Mouse (Mus musculus): Measurements from ENCODE around the gene Gm4869. TPM values are rescaled to one million over a fixed set of nuclear protein-coding genes. Genes with fewer than 3 reads are reported as not detected.
"Not testable (repeated sequence)": the region's sequence is repeated elsewhere in the genome, so short reads cannot be mapped to it uniquely, and the experiment has no call there.

The Gm4869 gene
- polyA plus RNA-seq, 1 experiment from 2014 or later: not detected

DNA sequence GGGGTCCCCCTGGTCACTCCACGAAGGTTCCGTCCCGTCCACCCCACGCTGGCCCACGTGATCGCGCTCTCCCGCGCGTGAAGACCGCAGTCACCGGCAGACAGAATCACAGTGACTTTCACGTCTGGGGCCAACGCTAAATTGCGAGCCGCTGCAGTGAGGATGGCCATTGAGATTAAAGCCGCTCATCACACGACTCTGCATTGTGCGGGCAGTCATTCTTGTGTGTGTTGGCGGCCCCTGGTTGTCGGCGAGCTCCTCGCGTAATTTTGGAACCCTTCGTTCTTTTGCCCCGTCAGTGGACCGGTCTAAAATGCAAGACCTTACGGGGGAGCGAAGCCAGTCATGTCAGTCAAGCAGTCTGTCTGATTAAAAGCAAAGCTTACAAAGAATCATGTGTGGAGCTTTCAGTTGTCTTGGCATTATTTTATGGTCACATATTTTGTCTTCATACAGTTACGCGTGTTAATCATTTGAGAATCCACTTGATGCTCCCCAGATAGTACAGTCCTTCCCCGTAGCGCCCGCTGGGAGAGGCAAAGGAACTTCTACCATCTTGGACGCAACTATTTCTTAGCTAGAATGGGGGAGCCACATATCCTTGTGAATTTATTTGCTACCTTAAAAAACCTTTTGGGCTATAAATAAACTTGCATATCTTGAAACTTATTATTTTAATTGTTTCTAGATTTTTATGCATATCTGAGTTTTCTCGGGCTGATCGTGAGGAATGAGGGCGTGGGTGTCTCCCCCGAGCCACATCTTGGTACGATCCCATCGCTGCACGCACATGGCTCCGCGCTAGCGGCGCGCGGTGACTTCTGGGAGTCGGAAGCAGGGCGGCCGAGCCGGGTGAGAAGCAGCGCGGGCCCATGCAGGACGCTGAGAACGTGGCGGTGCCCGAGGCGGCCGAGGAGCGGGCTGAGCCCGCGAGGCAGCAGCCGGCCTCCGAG, 26.7 kb upstream of the Gm4869 start, which contains the start of gene Eif3b:
TSS of gene Eif3b (plus strand) at position 840 of the 953 bp plus-strand sequence.
- Histone ChIP-seq H3K4me1 (ENCODE audit: control insufficient read depth, insufficient read depth, low read length) (peaks cover 19% of the 10 kb centered on the region), H3K4me2 (peak within 1 kb of the TSS; percentile 76), H3K9ac (ENCODE audit: low read length) (peak within 1 kb of the TSS; percentile 97), H3K36me3 (ENCODE audit: control insufficient read depth, insufficient read depth, low read length) (no peaks in the 10 kb centered on the region), H3K4me3 (ENCODE audit: low read depth, low read length) (peak within 1 kb of the TSS; percentile 99), H3K27ac (ENCODE audit: low read depth, low read length) (peak within 1 kb of the TSS; percentile 82), H3K9me3 (ENCODE audit: control insufficient read depth, low read length) (no peaks in the 10 kb centered on the region), H3K27me3 (ENCODE audit: control insufficient read depth, insufficient read depth, low read length) (no peaks in the 10 kb centered on the region)
- ATAC-seq (ENCODE audit: low FRiP score) (peak; percentile 92), DNase-seq (ENCODE audit: low spot score, missing footprints) (peak; percentile 98)
- WGBS: under 1% methylated on average over 65 of the region's 65 CpGs

GRCm38 (mm10) chr5:140419442-140420080, 25.9 kb upstream of the Gm4869 start:
- Histone ChIP-seq H3K9me3 (ENCODE audit: control insufficient read depth, low read length) (no peaks in the 10 kb centered on the region), H3K27ac (ENCODE audit: low read depth, low read length) (no peak overlapping the region; the same call in 1 of the 2 replicates), H3K27me3 (ENCODE audit: control insufficient read depth, insufficient read depth, low read length) (no peaks in the 10 kb centered on the region), H3K4me2 (peak overlapping the region; percentile 76), H3K4me3 (ENCODE audit: low read depth, low read length) (peak overlapping the region; percentile 99), H3K36me3 (ENCODE audit: control insufficient read depth, insufficient read depth, low read length) (no peaks in the 10 kb centered on the region), H3K9ac (ENCODE audit: low read length) (peak overlapping the region; percentile 97), H3K4me1 (ENCODE audit: control insufficient read depth, insufficient read depth, low read length) (peaks cover 19% of the 10 kb centered on the region)
- peak; percentile 94 for DNase-seq (ENCODE audit: low spot score, missing footprints)
- under 1% methylated on average over 57 of the region's 62 CpGs for WGBS
- peak; percentile 56 for ATAC-seq (ENCODE audit: low FRiP score)

GRCm38 (mm10) chr5:140420616-140421015, 24.8 kb upstream of the Gm4869 start:
- peak overlapping the region; percentile 99 for H3K4me3 ChIP-seq (ENCODE audit: low read depth, low read length)
- peak overlapping the region; percentile 76 for H3K4me2 ChIP-seq
- 79% methylated on average over 4 of the region's 4 CpGs for WGBS
- H3K27me3 ChIP-seq (ENCODE audit: control insufficient read depth, insufficient read depth, low read length): no peaks in the 10 kb centered on the region
- peak overlapping the region; percentile 31; the same call in 1 of the 2 replicates for H3K9ac ChIP-seq (ENCODE audit: low read length)
- no peak for DNase-seq (ENCODE audit: low spot score, missing footprints)
- H3K4me1 ChIP-seq (ENCODE audit: control insufficient read depth, insufficient read depth, low read length): peaks cover 19% of the 10 kb centered on the region
- no peak for ATAC-seq (ENCODE audit: low FRiP score)
- no peaks in the 10 kb centered on the region for H3K9me3 ChIP-seq (ENCODE audit: control insufficient read depth, low read length)
- H3K27ac ChIP-seq (ENCODE audit: low read depth, low read length): no peak overlapping the region
- peaks cover 3% of the 10 kb centered on the region; the same call in 1 of the 2 replicates for H3K36me3 ChIP-seq (ENCODE audit: control insufficient read depth, insufficient read depth, low read length)

DNA sequence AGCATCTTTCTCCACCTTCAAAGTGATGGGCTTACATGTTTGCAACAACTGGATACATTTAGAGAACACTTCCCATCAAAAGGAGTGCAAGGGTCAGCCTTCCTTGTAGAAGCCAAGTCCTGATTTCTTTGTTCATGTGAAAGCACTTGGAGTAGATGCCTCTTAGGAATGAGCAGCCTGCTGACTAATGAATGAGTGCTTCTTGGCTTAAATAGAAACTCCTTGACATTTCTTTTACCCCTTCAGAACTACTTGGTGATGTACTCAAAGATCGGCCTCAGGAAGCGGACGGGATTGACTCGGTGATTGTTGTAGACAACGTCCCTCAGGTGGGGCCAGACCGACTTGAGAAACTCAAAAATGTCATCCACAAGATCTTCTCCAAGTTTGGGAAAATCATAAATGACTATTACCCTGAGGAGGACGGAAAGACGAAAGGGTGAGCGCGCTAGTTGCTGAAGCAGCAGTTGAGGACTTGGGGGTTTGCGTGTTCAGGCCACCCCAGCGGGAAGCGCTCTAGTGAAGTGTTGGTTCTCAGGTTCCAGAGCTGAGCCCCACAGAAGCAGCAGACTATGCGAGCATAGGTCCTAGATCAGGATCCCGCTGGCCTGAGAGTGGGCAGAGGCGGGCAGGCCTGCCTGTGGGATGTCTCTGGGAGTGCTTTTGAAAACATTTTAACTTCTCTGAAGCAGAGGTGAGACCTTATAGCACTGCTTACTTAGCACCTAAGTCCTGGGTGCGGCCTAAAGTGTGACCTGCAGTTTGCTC, 20.2 kb upstream of the Gm4869 start:
- no peak overlapping the region for H3K9ac ChIP-seq (ENCODE audit: low read length)
- peaks cover 25% of the 10 kb centered on the region for H3K36me3 ChIP-seq (ENCODE audit: control insufficient read depth, insufficient read depth, low read length)
- H3K27me3 ChIP-seq (ENCODE audit: control insufficient read depth, insufficient read depth, low read length): no peaks in the 10 kb centered on the region
- DNase-seq (ENCODE audit: low spot score, missing footprints) (no peak), ATAC-seq (ENCODE audit: low FRiP score) (no peak)
- no peak overlapping the region for H3K4me3 ChIP-seq (ENCODE audit: low read depth, low read length)
- peaks cover 12% of the 10 kb centered on the region for H3K4me1 ChIP-seq (ENCODE audit: control insufficient read depth, insufficient read depth, low read length)
- no peaks in the 10 kb centered on the region for H3K9me3 ChIP-seq (ENCODE audit: control insufficient read depth, low read length)
- 97% methylated on average over 17 of the region's 17 CpGs for WGBS
- no peak overlapping the region for H3K4me2 ChIP-seq
- no peak overlapping the region for H3K27ac ChIP-seq (ENCODE audit: low read depth, low read length)

- WGBS: no CpG with 5 or more reads among the region's 6 CpGs
- H3K4me1 ChIP-seq (ENCODE audit: control insufficient read depth, insufficient read depth, low read length); H3K4me3 ChIP-seq (ENCODE audit: low read depth, low read length); H3K9ac ChIP-seq (ENCODE audit: low read length); H3K27me3 ChIP-seq (ENCODE audit: control insufficient read depth, insufficient read depth, low read length); ATAC-seq (ENCODE audit: low FRiP score); H3K4me2 ChIP-seq; H3K9me3 ChIP-seq (ENCODE audit: control insufficient read depth, low read length); H3K27ac ChIP-seq (ENCODE audit: low read depth, low read length); DNase-seq (ENCODE audit: low spot score, missing footprints): not testable (repeated sequence)
- H3K36me3 ChIP-seq (ENCODE audit: control insufficient read depth, insufficient read depth, low read length): peaks cover 64% of the 10 kb centered on the region
Observed at GRCm38 (mm10) chr5:140439117-140439516, 6.3 kb upstream of the Gm4869 start.

- no peak for ATAC-seq (ENCODE audit: low FRiP score)
- Histone ChIP-seq H3K36me3 (ENCODE audit: control insufficient read depth, insufficient read depth, low read length) (peaks cover 67% of the 10 kb centered on the region), H3K4me2 (no peak overlapping the region), H3K27me3 (ENCODE audit: control insufficient read depth, insufficient read depth, low read length) (no peaks in the 10 kb centered on the region), H3K9me3 (ENCODE audit: control insufficient read depth, low read length) (no peaks in the 10 kb centered on the region), H3K4me3 (ENCODE audit: low read depth, low read length) (no peak overlapping the region), H3K9ac (ENCODE audit: low read length) (no peak overlapping the region), H3K4me1 (ENCODE audit: control insufficient read depth, insufficient read depth, low read length) (no peaks in the 10 kb centered on the region), H3K27ac (ENCODE audit: low read depth, low read length) (no peak overlapping the region)
- DNase-seq (ENCODE audit: low spot score, missing footprints): no peak
- WGBS: 85% methylated on average over 3 of the region's 3 CpGs
Observed at GRCm38 (mm10) chr5:140441406-140441805, 4.0 kb upstream of the Gm4869 start.

GRCm38 (mm10) chr5:140444012-140444411, 1.4 kb upstream of the Gm4869 start:
- Histone ChIP-seq H3K27ac (ENCODE audit: low read depth, low read length) (no peak overlapping the region), H3K4me2 (no peak overlapping the region), H3K9ac (ENCODE audit: low read length) (no peak overlapping the region), H3K36me3 (ENCODE audit: control insufficient read depth, insufficient read depth, low read length) (peaks cover 48% of the 10 kb centered on the region), H3K27me3 (ENCODE audit: control insufficient read depth, insufficient read depth, low read length) (no peaks in the 10 kb centered on the region), H3K4me1 (ENCODE audit: control insufficient read depth, insufficient read depth, low read length) (no peaks in the 10 kb centered on the region), H3K9me3 (ENCODE audit: control insufficient read depth, low read length) (no peaks in the 10 kb centered on the region), H3K4me3 (ENCODE audit: low read depth, low read length) (no peak overlapping the region)
- DNase-seq (ENCODE audit: low spot score, missing footprints) (no peak), ATAC-seq (ENCODE audit: low FRiP score) (no peak)
- WGBS: 93% methylated on average over 4 of the region's 4 CpGs

GRCm38 (mm10) chr5:140446054-140446453, 609 bp downstream of the Gm4869 start:
- Histone ChIP-seq H3K4me2 (no peak overlapping the region), H3K27ac (ENCODE audit: low read depth, low read length) (no peak overlapping the region), H3K9ac (ENCODE audit: low read length) (no peak overlapping the region), H3K36me3 (ENCODE audit: control insufficient read depth, insufficient read depth, low read length) (peaks cover 32% of the 10 kb centered on the region), H3K9me3 (ENCODE audit: control insufficient read depth, low read length) (no peaks in the 10 kb centered on the region), H3K4me1 (ENCODE audit: control insufficient read depth, insufficient read depth, low read length) (no peaks in the 10 kb centered on the region), H3K27me3 (ENCODE audit: control insufficient read depth, insufficient read depth, low read length) (no peaks in the 10 kb centered on the region), H3K4me3 (ENCODE audit: low read depth, low read length) (no peak overlapping the region)
- ATAC-seq (ENCODE audit: low FRiP score) (no peak), DNase-seq (ENCODE audit: low spot score, missing footprints) (no peak)
- WGBS: 83% methylated on average over 7 of the region's 7 CpGs
